Mouse (Mus musculus): Measurements from ENCODE around the gene Cxcl14. TPM values are rescaled to one million over a fixed set of nuclear protein-coding genes. Genes with fewer than 3 reads are reported as not detected.
A peak's percentile ranks its signal among the peaks of the same experiment; 100 is the strongest.

Cxcl14 gene
- polyA plus RNA-seq (2015; fragmentation: Nextera tagmentation; extraction: Ambion mirVana) = 12.8 and 20.9 TPM in 2 replicates

DNA sequence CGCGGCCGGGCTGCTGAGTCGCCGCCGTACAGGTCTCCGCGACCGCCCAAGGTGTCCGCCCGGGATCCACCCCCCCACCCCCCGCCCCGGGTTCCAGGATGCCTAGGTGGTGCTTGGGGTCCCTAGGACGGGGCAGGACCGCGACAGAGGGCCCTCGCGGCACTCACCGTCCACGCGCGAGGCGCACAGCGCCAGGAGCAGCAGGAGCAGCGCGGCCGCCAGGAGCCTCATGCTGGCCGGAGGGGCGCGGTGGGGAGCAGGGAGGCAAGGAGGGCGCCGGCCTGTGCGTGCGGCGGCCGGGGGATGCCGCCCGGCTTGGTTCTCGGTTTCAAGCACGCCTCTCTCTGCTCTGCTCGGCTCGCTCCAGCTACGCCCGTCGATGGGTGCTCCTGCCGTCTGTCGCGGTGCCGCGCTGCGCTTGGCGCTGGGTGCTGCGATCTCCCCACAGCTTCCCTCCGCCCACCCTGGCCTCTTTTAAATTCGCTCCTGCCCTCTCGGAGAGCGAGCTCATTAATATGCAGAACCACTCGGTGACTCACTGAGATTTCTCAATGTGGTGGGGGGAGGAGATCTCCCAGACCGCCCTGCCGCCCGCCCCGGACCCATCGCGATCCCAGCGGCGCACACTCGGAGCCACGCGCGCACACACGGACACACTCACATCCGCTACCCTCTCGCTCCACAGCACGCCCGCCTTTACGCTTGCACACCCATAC lies at the start of gene Cxcl14:
Gene Cxcl14 (minus strand): TSS at position 609 of the 716 bp plus-strand sequence.
- Histone ChIP-seq H3K4me3 (replicated peaks; ENCODE audit: low read length) (peak within 1 kb of the TSS; percentile 46), H3K36me3 (ENCODE audit: control insufficient read depth, insufficient read depth) (no peaks in the 10 kb centered on the region), H3K9me3 (ENCODE audit: control insufficient read depth, low read length) (no peaks in the 10 kb centered on the region), H3K27me3 (replicated peaks; ENCODE audit: control insufficient read depth, insufficient read depth, low read length) (peaks cover 52% of the 10 kb centered on the region), H3K9ac (replicated peaks; ENCODE audit: low read depth, low read length) (peak within 1 kb of the TSS; percentile 55), H3K27ac (ENCODE audit: low read length) (no peak within 1 kb of the TSS), H3K4me1 (replicated peaks; ENCODE audit: control insufficient read depth, insufficient read depth, low read length) (peaks cover 22% of the 10 kb centered on the region), H3K4me2 (ENCODE audit: low read length) (peak within 1 kb of the TSS; percentile 74)
- peak; percentile 81 for ATAC-seq
- 0% methylated on average over 75 of the region's 76 CpGs for WGBS

DNA sequence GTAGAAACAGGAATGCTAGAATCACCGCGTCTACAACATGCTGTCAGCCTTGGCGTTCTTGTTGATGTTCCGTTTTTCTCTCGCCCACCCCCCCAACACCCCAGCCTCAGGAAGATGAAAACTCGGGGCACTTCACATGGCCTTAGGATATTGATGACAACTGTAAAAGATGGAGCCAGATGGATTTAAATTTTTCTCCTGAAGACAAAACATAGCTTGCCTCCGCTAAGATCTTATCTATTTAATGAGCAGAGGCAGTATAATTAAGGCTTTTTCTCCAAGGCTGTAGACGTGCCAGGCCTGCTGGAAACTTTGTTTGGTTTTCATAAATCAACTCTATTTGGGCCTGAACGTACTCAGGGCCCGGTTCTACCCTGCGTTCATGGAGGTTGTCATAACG lies 48.0 kb upstream of the Cxcl14 start:
- no peak overlapping the region for H3K27ac ChIP-seq (ENCODE audit: low read length)
- 83% methylated on average over 12 of the region's 12 CpGs for WGBS
- H3K36me3 ChIP-seq (ENCODE audit: control insufficient read depth, insufficient read depth) = no peaks in the 10 kb centered on the region
- H3K4me2 ChIP-seq (ENCODE audit: low read length) = no peak overlapping the region
- H3K9ac ChIP-seq (replicated peaks; ENCODE audit: low read depth, low read length) = no peak overlapping the region
- H3K4me1 ChIP-seq (replicated peaks; ENCODE audit: control insufficient read depth, insufficient read depth, low read length) = peaks cover 7% of the 10 kb centered on the region
- H3K27me3 ChIP-seq (replicated peaks; ENCODE audit: control insufficient read depth, insufficient read depth, low read length) = no peaks in the 10 kb centered on the region
- no peak overlapping the region for H3K4me3 ChIP-seq (replicated peaks; ENCODE audit: low read length)
- H3K9me3 ChIP-seq (ENCODE audit: control insufficient read depth, low read length) = no peaks in the 10 kb centered on the region
- ATAC-seq = no peak

DNA sequence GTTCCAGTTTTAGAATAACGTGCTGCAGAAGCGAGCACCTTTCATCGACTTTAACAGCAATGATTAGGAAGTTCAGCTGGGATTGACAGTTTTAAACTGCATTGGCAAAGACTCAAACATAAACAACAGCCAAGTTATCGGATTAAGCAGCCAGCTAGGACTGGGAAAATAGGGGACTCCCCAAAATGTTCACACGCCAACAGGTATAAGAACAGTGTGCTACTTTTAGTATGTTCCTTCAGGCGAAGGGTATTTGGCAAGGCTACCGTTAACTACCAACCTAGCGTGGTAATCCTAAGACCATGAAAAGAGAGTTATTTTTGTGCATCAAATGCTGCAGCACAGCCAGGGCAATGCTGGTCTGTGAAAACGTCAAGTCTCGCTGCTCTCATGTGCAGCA lies 46.1 kb upstream of the Cxcl14 start:
- H3K27ac ChIP-seq (ENCODE audit: low read length) = no peak overlapping the region
- H3K9me3 ChIP-seq (ENCODE audit: control insufficient read depth, low read length) = no peaks in the 10 kb centered on the region
- WGBS = 29% methylated on average over 10 of the region's 10 CpGs
- H3K4me1 ChIP-seq (replicated peaks; ENCODE audit: control insufficient read depth, insufficient read depth, low read length) = peaks cover 7% of the 10 kb centered on the region
- no peak overlapping the region for H3K4me3 ChIP-seq (replicated peaks; ENCODE audit: low read length)
- H3K9ac ChIP-seq (replicated peaks; ENCODE audit: low read depth, low read length) = 0 out of 2 replicates have a peak overlapping the region, but pooled peaks have one; percentile 18
- no peaks in the 10 kb centered on the region for H3K36me3 ChIP-seq (ENCODE audit: control insufficient read depth, insufficient read depth)
- H3K27me3 ChIP-seq (replicated peaks; ENCODE audit: control insufficient read depth, insufficient read depth, low read length) = no peaks in the 10 kb centered on the region
- no peak for ATAC-seq
- H3K4me2 ChIP-seq (ENCODE audit: low read length) = no peak overlapping the region

DNA sequence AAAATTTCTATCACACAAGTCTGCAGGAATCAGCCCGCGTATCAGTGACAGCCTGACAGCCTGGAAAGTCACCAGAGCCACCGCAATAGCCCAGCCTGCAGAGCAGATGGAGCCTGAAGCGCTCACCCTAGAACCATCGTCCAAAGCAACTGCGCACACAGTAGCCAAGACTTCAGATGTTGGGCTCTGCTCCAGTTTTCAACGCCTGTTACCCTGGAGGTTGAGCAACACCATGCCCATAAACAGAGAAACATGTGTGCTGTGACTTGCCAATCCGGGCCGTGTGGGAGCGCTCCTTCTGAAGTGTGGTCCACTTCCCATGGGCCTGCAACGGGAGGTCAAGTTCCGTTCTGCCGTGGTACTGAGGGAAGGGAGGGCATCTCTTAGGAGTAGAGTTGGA lies 44.2 kb upstream of the Cxcl14 start:
- Histone ChIP-seq H3K9ac (replicated peaks; ENCODE audit: low read depth, low read length) (no peak overlapping the region), H3K36me3 (ENCODE audit: control insufficient read depth, insufficient read depth) (no peaks in the 10 kb centered on the region), H3K9me3 (ENCODE audit: control insufficient read depth, low read length) (no peaks in the 10 kb centered on the region), H3K4me3 (replicated peaks; ENCODE audit: low read length) (no peak overlapping the region), H3K4me1 (replicated peaks; ENCODE audit: control insufficient read depth, insufficient read depth, low read length) (peaks cover 13% of the 10 kb centered on the region), H3K4me2 (ENCODE audit: low read length) (no peak overlapping the region), H3K27me3 (replicated peaks; ENCODE audit: control insufficient read depth, insufficient read depth, low read length) (no peaks in the 10 kb centered on the region), H3K27ac (ENCODE audit: low read length) (no peak overlapping the region)
- no peak for ATAC-seq
- 83% methylated on average over 13 of the region's 13 CpGs for WGBS

DNA sequence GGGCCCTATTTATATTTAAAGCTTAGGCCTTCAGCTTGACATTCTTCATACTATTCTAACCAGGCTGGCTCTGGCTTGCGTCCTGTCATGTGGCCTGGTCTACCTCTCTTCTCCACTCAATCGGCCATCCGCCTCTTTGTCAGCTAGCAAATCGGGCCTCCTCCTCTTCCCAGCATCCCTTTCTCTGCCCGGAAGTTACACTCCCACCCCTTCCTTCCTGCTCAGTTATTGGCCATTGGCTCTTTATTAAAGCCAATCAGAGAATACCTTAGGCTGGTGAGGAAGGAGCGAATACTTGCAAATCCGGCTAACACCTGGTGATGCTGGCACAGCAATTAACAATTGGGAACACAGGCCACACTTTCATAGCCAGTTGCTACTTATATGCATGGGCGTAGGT lies 43.5 kb upstream of the Cxcl14 start:
- H3K36me3 ChIP-seq (ENCODE audit: control insufficient read depth, insufficient read depth) = no peaks in the 10 kb centered on the region
- no peak for ATAC-seq
- H3K9me3 ChIP-seq (ENCODE audit: control insufficient read depth, low read length) = no peaks in the 10 kb centered on the region
- H3K27me3 ChIP-seq (replicated peaks; ENCODE audit: control insufficient read depth, insufficient read depth, low read length) = no peaks in the 10 kb centered on the region
- peaks cover 13% of the 10 kb centered on the region for H3K4me1 ChIP-seq (replicated peaks; ENCODE audit: control insufficient read depth, insufficient read depth, low read length)
- no peak overlapping the region for H3K27ac ChIP-seq (ENCODE audit: low read length)
- no peak overlapping the region for H3K4me3 ChIP-seq (replicated peaks; ENCODE audit: low read length)
- no peak overlapping the region for H3K4me2 ChIP-seq (ENCODE audit: low read length)
- no peak overlapping the region for H3K9ac ChIP-seq (replicated peaks; ENCODE audit: low read depth, low read length)
- 89% methylated on average over 8 of the region's 8 CpGs for WGBS

DNA sequence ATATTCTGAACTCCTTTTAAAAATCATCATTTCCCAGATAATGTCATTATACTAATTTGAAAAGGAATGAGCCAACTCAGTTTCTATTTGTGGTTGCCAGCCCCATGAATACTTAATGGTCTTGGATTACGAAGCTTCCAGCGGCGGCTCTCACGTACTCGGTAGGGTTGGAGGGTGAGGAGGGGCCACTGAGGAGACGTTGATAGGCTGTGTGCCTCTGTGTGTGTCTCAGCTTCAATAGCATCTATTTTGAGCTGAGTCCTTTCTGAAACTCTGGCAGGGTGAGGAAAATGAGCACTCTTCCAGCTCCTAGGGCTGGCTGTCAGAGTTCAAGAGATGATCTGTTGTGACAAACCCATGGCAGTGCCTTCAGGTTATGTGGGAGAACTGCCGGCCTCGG lies 40.6 kb upstream of the Cxcl14 start:
- H3K4me3 ChIP-seq (replicated peaks; ENCODE audit: low read length) = no peak overlapping the region
- H3K9me3 ChIP-seq (ENCODE audit: control insufficient read depth, low read length) = no peaks in the 10 kb centered on the region
- 19% methylated on average over 8 of the region's 8 CpGs for WGBS
- no peaks in the 10 kb centered on the region for H3K27me3 ChIP-seq (replicated peaks; ENCODE audit: control insufficient read depth, insufficient read depth, low read length)
- H3K9ac ChIP-seq (replicated peaks; ENCODE audit: low read depth, low read length) = no peak overlapping the region
- H3K4me1 ChIP-seq (replicated peaks; ENCODE audit: control insufficient read depth, insufficient read depth, low read length) = peaks cover 6% of the 10 kb centered on the region
- H3K27ac ChIP-seq (ENCODE audit: low read length) = no peak overlapping the region
- H3K36me3 ChIP-seq (ENCODE audit: control insufficient read depth, insufficient read depth) = no peaks in the 10 kb centered on the region
- no peak overlapping the region for H3K4me2 ChIP-seq (ENCODE audit: low read length)
- ATAC-seq = 0 out of 2 replicates have a peak, but pooled peaks have one; percentile 38

DNA sequence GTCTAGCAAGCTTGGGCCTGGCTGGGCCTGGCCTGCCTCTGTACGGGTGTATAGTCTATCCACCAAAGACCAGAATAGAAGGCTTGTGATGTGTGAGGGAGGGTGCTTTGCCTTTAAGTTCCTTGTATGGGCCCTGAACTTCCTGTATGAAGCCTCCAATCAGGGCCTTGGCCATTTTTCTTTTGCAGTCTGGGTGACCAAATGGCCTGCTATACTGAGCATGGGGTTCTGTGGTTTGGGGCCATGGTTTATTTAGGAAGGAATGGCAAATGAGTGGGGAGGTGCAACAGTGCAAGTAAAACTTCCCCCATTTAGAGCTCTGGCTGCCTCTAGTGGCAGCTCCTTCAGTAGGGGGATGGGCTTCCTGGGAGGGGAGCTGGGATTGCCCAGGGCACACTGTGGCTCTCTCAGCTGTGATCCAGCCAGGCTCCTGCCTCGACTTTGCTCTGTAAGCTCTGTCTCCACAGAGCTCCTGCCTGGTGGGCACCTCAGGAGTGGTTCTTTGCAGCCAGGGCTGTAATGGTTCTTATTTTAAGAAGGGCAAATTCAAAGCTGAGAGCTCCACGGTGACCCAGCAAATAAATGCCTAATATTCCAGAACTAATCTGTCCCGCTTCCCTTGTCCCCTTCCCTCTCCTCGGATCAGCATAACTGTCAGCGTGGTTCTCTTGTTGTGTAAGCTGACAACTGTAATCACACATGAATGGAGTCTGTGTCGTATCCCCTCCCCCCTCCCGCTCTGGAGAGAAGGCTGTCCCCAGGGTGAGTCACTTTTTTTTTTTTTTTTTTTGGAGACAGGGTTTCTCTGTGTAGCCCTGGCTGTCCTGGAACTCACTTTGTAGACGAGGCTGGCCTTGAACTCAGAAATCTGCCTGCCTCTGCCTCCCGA lies 38.7 kb upstream of the Cxcl14 start:
- Histone ChIP-seq H3K36me3 (ENCODE audit: control insufficient read depth, insufficient read depth) (no peaks in the 10 kb centered on the region), H3K4me3 (replicated peaks; ENCODE audit: low read length) (no peak overlapping the region), H3K27me3 (replicated peaks; ENCODE audit: control insufficient read depth, insufficient read depth, low read length) (no peaks in the 10 kb centered on the region), H3K9ac (replicated peaks; ENCODE audit: low read depth, low read length) (no peak overlapping the region), H3K4me1 (replicated peaks; ENCODE audit: control insufficient read depth, insufficient read depth, low read length) (peaks cover 6% of the 10 kb centered on the region), H3K9me3 (ENCODE audit: control insufficient read depth, low read length) (no peaks in the 10 kb centered on the region), H3K27ac (ENCODE audit: low read length) (no peak overlapping the region), H3K4me2 (ENCODE audit: low read length) (no peak overlapping the region)
- WGBS = 52% methylated on average over 10 of the region's 10 CpGs
- ATAC-seq = no peak

DNA sequence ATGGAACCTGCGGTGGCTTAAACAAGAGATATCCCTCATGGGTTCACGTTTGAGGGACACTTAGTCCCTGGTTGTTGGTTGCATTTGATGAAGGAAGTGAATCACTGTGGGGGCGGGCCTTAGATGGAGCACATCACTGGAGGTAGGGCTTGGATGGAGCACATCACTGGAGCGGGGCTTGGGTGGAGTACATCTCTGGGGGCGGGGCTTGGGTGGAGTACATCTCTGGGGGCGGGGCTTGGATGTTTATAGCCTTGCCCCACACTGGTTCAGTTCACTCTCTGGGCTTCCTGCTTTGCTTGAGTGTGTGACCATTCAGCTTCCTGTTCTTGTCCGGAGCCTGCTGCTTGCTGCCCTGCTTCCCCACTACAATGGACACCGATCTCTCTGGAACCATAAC lies 37.9 kb upstream of the Cxcl14 start:
- Histone ChIP-seq H3K27me3 (replicated peaks; ENCODE audit: control insufficient read depth, insufficient read depth, low read length) (no peaks in the 10 kb centered on the region), H3K4me1 (replicated peaks; ENCODE audit: control insufficient read depth, insufficient read depth, low read length) (peaks cover 6% of the 10 kb centered on the region), H3K4me2 (ENCODE audit: low read length) (no peak overlapping the region), H3K27ac (ENCODE audit: low read length) (no peak overlapping the region), H3K36me3 (ENCODE audit: control insufficient read depth, insufficient read depth) (no peaks in the 10 kb centered on the region), H3K9ac (replicated peaks; ENCODE audit: low read depth, low read length) (no peak overlapping the region), H3K4me3 (replicated peaks; ENCODE audit: low read length) (no peak overlapping the region), H3K9me3 (ENCODE audit: control insufficient read depth, low read length) (no peaks in the 10 kb centered on the region)
- ATAC-seq = no peak
- WGBS = 83% methylated on average over 8 of the region's 8 CpGs

DNA sequence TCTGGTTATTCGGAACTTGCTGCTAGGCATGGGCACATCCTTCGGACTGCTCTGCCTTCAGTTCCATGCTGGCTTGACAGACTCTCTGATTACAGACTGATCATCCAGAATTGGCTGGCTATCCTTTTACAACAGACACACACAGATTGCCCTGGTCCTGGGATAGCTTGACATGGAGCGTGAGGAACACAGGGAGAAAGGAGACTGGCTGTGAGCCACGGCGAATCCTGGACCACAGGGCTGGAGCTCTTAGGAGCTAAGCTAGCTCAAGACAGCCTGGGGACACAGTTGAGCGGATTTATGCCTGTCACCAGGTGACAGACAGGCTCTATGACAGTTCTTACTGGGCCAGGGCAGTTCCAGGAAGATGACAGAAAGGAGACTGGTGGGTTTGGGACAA lies 36.0 kb upstream of the Cxcl14 start:
- Histone ChIP-seq H3K4me2 (ENCODE audit: low read length) (no peak overlapping the region), H3K4me3 (replicated peaks; ENCODE audit: low read length) (no peak overlapping the region), H3K4me1 (replicated peaks; ENCODE audit: control insufficient read depth, insufficient read depth, low read length) (peaks cover 6% of the 10 kb centered on the region), H3K9me3 (ENCODE audit: control insufficient read depth, low read length) (no peaks in the 10 kb centered on the region), H3K9ac (replicated peaks; ENCODE audit: low read depth, low read length) (no peak overlapping the region), H3K27ac (ENCODE audit: low read length) (no peak overlapping the region), H3K27me3 (replicated peaks; ENCODE audit: control insufficient read depth, insufficient read depth, low read length) (no peaks in the 10 kb centered on the region), H3K36me3 (ENCODE audit: control insufficient read depth, insufficient read depth) (no peaks in the 10 kb centered on the region)
- 78% methylated on average over 6 of the region's 6 CpGs for WGBS
- ATAC-seq = no peak
